Mouse (Mus musculus) heart, postnatal 14 days (tissue): Measurements from ENCODE around the gene Gsc. TPM values are rescaled to one million over a fixed set of nuclear protein-coding genes. Genes with fewer than 3 reads are reported as not detected.
"Not testable (repeated sequence)": the region's sequence is repeated elsewhere in the genome, so short reads cannot be mapped to it uniquely, and the experiment has no call there.

ENCODE experiments used
- DNase-seq, 2 experiments: peaks; one replicate each; pipeline ENCODE4 v3.0.0; 2021 to 2022
- intact Hi-C: fragments of 180-260 bp; cut with DNase I; formaldehyde crosslinking; loops from one replicate; pipeline ENCODE4 v1.15.1; 2025
- total RNA-seq, 2 experiments: library from RNA; stranded (reverse); gene quantifications; 2 replicates each; pipeline ENCODE4 v1.2.3; 2021

The Gsc gene
- total RNA-seq, 2 experiments from 2014 or later, result not detected

GRCm38 (mm10) chr12:104459377-104459776 lies 13.8 kb downstream of the Gsc start:
- DNase-seq, result no peak
- intact Hi-C loops, result no loop called here

- intact Hi-C loops, result no loop called here
- DNase-seq, result no peak
Measured at GRCm38 (mm10) chr12:104453002-104453401, 20.1 kb downstream of the Gsc start.

- intact Hi-C loops, result no loop called here
- peak in 1 of 2 experiments; percentile 40 for DNase-seq
Measured at GRCm38 (mm10) chr12:104450257-104450656, 22.9 kb downstream of the Gsc start.

- DNase-seq, result peak; percentile 25 to 53
- intact Hi-C loops, result loop anchor here (10.0 kb wide), 1 partner anchor 167 kb away; no protein-coding TSS in a partner anchor
Measured at GRCm38 (mm10) chr12:104448099-104448498, 25.0 kb downstream of the Gsc start.

GRCm38 (mm10) chr12:104447056-104447455 lies 26.1 kb downstream of the Gsc start:
- intact Hi-C loops, result loop anchor here (10.0 kb wide), 1 partner anchor 168 kb away; no protein-coding TSS in a partner anchor

GRCm38 (mm10) chr12:104443716-104444115 lies 29.4 kb downstream of the Gsc start:
- intact Hi-C loops, result loop anchor here (10.0 kb wide), 1 partner anchor 171 kb away; no protein-coding TSS in a partner anchor
- DNase-seq, result peak; percentile 20 to 32

More at GRCm38 (mm10) chr12:104447056-104447455, 26.1 kb downstream of the Gsc start:
- DNase-seq, result not testable (repeated sequence)

GRCm38 (mm10) chr12:104440087-104440760 lies 32.9 kb downstream of the Gsc start:
- intact Hi-C loops, result loop anchor here (1.0 to 10.0 kb wide), 3 partner anchors 175 to 499 kb away; no protein-coding TSS in a partner anchor
- DNase-seq, result peak; percentile 84 to 92

GRCm38 (mm10) chr12:104433951-104434735 lies 39.0 kb downstream of the Gsc start:
- intact Hi-C loops, result no loop called here
- no peak for DNase-seq

GRCm38 (mm10) chr12:104433214-104433613 lies 39.9 kb downstream of the Gsc start:
- intact Hi-C loops, result no loop called here
- no peak for DNase-seq

- intact Hi-C loops, result no loop called here
- no peak for DNase-seq
Measured at GRCm38 (mm10) chr12:104431359-104431758, 41.8 kb downstream of the Gsc start.

GRCm38 (mm10) chr12:104426915-104427314 lies 46.2 kb downstream of the Gsc start:
- intact Hi-C loops, result no loop called here
- DNase-seq, result peak; percentile 26 to 55

GRCm38 (mm10) chr12:104425591-104425990 lies 47.5 kb downstream of the Gsc start:
- no peak for DNase-seq
- intact Hi-C loops, result no loop called here

GRCm38 (mm10) chr12:104422615-104423392 lies 50.3 kb downstream of the Gsc start:
- DNase-seq, result peak in 1 of 2 experiments; percentile 34
- intact Hi-C loops, result no loop called here

Other genes starting within 250 kb of the Gsc start
- 1 to 10 TPM; 1.2 to 2.3 TPM for gene Serpina3g, start 237.1 kb downstream of the Gsc start, total RNA-seq
- gene Serpina3i, start 210.2 kb downstream of the Gsc start, total RNA-seq, result under 1 TPM in 1 of 2 experiments, not detected in 1; 0.90 TPM
- not detected for gene Serpina3j, start 158.8 kb downstream of the Gsc start, total RNA-seq
- not detected for gene Serpina3k, start 134.8 kb downstream of the Gsc start, total RNA-seq
- not detected for gene Serpina3m, start 134.8 kb downstream of the Gsc start, total RNA-seq
- gene Serpina3n, start 66.6 kb downstream of the Gsc start, total RNA-seq, result 1 to 10 TPM; 2.6 to 6.0 TPM